Mouse (Mus musculus): ENCODE data around the gene Eif3i.

GRCm38 (mm10) chr4:129586943-129587342, 13.5 kb downstream of the Eif3i start:
- TF ChIP-seq CTCF (IDR thresholded peaks at IDR 0.05; ENCODE audit: borderline replicate concordance, extremely low read depth, insufficient read depth, insufficient read length) (no peak), POLR2A (IDR thresholded peaks at IDR 0.05; ENCODE audit: borderline replicate concordance, extremely low read depth, insufficient read depth, insufficient read length, poor library complexity, severe bottlenecking) (no peak)

Measured in brain, embryonic 14.5 days (tissue).